Mouse (Mus musculus): ENCODE data around the gene Tspan33.
A peak's percentile ranks its signal among the peaks of the same experiment; 100 is the strongest.

The Tspan33 gene

GRCm38 (mm10) chr6:29699085-29699745 is 5.2 kb downstream of the Tspan33 start:
- no peak for DNase-seq

GRCm38 (mm10) chr6:29701051-29701450 is 7.0 kb downstream of the Tspan33 start:
- DNase-seq = no peak

- DNase-seq = no peak
Observed at GRCm38 (mm10) chr6:29702126-29702525, 8.1 kb downstream of the Tspan33 start.

GRCm38 (mm10) chr6:29704143-29704542 is 10.1 kb downstream of the Tspan33 start:
- DNase-seq = no peak

GRCm38 (mm10) chr6:29707902-29708301 is 13.9 kb downstream of the Tspan33 start:
- DNase-seq = no peak

- no peak for DNase-seq
Observed at GRCm38 (mm10) chr6:29711318-29711717, 17.3 kb downstream of the Tspan33 start.

- DNase-seq = peak; percentile 84
Observed at GRCm38 (mm10) chr6:29712011-29712584, 18.1 kb downstream of the Tspan33 start.

- peak; percentile 32 for DNase-seq
Observed at GRCm38 (mm10) chr6:29716624-29717365, 22.8 kb downstream of the Tspan33 start.

GRCm38 (mm10) chr6:29717541-29717940 is 23.5 kb downstream of the Tspan33 start:
- DNase-seq = no peak

- DNase-seq = peak; percentile 79
Observed at GRCm38 (mm10) chr6:29717952-29718521, 24.0 kb downstream of the Tspan33 start.

GRCm38 (mm10) chr6:29718894-29719329 is 24.9 kb downstream of the Tspan33 start:
- peak; percentile 80 for DNase-seq

- no peak for DNase-seq
Observed at GRCm38 (mm10) chr6:29721890-29722289, 27.9 kb downstream of the Tspan33 start.

GRCm38 (mm10) chr6:29726576-29727200 is 32.7 kb downstream of the Tspan33 start:
- DNase-seq = no peak

- DNase-seq = no peak
Observed at GRCm38 (mm10) chr6:29728035-29728434, 34.0 kb downstream of the Tspan33 start.

- DNase-seq = no peak
Observed at GRCm38 (mm10) chr6:29729491-29729890, 35.5 kb downstream of the Tspan33 start.

GRCm38 (mm10) chr6:29735336-29735688 is 41.3 kb downstream of the Tspan33 start, which contains the start of gene Smo:
Gene Smo, plus strand, starts transcription at chr6:29735503.
- DNase-seq = no peak

GRCm38 (mm10) chr6:29735689-29736451 is 41.8 kb downstream of the Tspan33 start:
- no peak for DNase-seq

GRCm38 (mm10) chr6:29736610-29737458 is 42.8 kb downstream of the Tspan33 start:
- no peak for DNase-seq

- no peak for DNase-seq
Observed at GRCm38 (mm10) chr6:29751466-29752152, 57.6 kb downstream of the Tspan33 start.

GRCm38 (mm10) chr6:29753336-29753735 is 59.3 kb downstream of the Tspan33 start:
- no peak for DNase-seq

GRCm38 (mm10) chr6:29756001-29756400 is 62.0 kb downstream of the Tspan33 start:
- DNase-seq = no peak

Data from cerebellum, adult 9-10 months (tissue).